Mouse (Mus musculus) right cerebral cortex, postnatal 4 days (tissue): ENCODE results near the gene Trim29.

ENCODE experiments used
- DNase-seq: peaks from one replicate; pipeline ENCODE4 v3.0.0-alpha.2; 2022

Gene Trim29

DNA sequence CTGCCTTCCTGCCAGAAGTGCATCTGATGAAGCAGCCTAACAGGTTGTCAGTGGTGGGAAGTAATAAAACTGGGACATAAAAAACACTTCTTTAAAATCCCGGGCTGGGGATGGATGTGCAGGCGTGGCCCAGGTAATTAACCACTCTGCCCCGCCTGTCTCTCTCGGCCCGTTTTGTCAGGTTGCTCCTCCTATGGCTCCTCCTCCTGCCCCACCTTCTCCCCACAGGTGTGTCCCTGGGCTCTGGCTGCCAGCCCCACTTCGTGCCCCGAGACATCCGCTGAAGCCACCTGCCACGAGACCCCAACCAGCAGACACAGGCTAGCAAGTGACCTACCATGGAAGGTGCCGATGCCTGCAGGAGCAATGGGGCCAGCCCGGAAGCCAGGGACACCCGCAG is at the start of gene Trim29:
Gene Trim29, plus strand, starts transcription at position 311 of the 400 bp plus-strand sequence.
- no peak for DNase-seq

DNA sequence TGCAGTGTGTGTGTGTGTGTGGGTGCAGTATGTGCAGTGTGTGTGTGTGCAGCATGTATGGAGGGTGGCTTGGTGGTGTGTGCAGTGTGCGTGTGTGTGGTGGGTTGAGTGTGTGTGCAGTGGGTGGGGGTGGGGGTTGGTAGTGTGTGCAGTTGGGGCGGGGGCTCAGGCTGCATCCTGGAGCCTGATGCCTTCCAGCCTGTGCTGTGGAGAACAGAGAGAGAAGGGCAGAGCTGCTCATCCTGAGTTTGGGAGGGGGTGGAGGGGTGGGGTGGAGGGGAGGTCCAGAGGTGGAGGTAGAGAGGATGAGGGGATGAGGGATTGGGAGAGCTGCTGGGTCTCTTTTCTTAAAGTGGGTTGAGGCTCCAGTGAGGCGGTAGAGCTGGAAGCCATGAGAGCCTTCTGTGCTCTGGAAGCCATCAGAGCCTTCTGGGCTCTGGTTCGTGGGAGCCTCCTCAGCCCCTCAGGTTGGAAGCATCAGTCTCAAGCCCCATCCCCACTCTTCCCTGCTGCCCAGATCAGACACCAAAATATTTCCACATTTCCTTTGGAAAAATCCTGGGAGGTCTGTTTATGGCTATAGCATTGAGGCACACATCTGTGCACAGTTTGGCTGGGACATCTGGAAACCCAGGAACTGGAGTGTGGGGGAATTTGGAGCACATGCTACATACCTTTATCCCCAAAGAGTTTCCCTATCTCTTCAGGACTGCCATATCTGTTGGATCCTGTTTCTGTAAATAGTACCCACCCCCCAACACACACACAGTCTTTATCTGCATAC is 49.3 kb upstream of the Trim29 start:
- no peak for DNase-seq

- DNase-seq, result no peak
These were observed 48.7 kb upstream of the Trim29 start for GRCm38 (mm10) chr9:43261941-43262340.

GRCm38 (mm10) chr9:43262390-43262789 is 48.3 kb upstream of the Trim29 start:
- no peak for DNase-seq

DNA sequence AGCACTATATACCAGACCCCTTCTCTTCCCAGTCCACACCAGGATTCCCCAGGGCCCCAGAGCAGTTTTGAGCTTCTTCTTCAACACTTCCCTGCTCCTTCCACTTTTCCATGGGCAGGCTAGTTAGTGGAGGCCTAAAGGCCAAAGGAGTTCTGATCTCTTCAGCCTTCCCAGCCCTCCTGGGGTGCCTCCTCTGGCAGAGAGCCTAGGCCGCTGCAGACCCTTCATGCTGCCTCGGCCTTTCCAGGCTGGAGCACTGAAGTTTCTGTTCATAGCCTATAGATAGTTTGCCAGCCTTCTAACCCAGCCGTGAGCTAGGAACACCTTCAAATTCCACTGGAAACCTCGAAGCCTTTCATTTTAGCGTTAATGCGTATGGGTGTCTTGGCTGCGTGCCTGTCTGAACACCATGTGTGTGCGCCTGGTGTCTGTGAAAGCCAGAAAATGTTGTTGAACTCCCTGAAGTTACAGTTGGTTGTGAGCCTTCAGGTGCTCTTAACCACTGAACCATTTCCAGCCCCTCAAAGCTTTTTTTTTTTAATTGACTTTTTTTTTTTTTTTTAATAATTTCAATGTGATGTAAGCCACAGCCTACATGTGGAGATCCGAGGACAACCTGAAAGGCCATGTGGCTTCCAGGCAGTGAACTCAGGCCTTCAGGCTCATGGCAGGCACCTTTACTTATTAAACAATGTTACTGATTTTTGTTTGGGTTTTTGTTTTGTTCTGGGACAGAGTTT is 47.7 kb upstream of the Trim29 start:
- no peak for DNase-seq

GRCm38 (mm10) chr9:43263946-43264451 is 46.6 kb upstream of the Trim29 start:
- DNase-seq, result no peak

DNA sequence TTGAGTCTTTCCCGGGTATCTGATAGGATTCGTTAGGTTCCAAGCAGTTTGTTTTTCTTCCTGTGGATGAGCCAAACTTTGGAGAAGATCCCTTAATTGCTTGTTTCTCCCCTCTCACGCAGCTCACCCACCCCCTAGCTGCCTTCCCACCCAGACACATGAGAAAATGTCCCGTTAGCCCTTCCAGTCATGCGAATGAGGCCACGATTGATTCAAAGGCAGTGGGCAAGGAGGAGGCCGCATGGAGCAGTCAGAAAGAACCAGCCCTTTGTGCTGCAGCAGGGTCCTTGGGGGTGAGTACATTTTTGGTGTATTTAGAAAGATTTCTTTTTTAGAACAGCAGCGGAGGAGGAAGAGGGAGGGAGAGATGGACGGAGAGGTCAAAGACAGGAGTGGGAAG is 45.5 kb upstream of the Trim29 start:
- DNase-seq, result no peak

- no peak for DNase-seq
These were observed 43.3 kb upstream of the Trim29 start for GRCm38 (mm10) chr9:43267357-43267756.

GRCm38 (mm10) chr9:43269166-43269565 is 41.5 kb upstream of the Trim29 start:
- peak; percentile 30 for DNase-seq

- DNase-seq, result no peak
These were observed 39.9 kb upstream of the Trim29 start for GRCm38 (mm10) chr9:43270723-43271252.

DNA sequence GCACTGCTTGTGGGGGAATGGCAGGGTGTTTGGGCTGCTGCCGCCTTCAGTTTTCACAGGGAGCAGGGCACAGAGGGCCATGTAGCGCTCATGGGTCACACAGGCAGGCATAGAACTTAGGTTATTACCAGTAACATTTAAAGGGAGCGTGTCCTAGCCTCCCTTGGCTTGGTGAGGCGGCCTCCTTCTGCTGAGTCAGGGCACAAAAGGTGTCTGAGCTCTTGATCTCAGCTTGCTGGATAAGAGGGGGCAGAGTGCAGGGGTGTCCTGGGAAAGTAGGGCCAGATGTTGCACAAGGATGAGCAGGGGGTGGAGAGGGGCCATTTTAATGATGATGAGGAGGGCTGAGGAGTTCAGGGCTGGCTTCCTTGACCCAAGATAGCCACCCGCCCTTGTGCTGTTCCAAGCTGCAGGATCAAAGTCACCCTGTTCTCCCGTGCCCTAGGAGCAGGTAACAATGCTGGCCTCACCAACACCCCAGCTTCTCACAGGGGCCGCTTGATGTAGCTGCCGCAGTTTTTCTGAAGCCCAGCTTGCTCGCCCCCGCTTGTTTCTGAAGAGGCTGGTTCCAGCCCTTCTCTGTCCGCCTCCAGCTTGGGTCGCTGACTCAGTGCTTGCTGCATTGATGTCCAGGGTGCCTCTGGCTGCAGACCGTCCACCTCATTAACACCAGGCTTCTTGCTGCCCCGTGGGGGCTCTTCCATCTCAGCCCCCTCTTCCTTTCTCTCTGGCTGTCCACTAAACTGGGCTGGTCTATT is 38.7 kb upstream of the Trim29 start:
- no peak for DNase-seq

DNA sequence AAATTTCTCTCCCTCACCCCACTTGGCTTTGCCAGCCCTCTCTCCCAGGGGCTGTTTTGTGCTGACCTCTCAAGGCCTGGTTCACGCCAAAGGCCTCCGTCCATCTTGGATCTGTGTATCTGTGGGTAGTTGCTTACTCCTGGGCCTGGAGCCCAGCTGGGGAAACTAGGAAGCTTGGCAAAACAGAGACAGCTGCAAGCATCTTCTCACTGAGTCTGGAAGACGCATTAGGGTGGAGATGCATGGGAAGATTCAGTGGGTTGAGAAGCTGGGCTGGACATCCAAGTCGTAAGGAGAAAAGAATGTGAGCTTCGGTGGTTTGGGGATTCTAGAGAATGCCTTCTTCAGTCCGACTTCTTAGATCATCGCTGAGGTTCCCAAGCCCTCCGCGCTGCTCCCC is 36.9 kb upstream of the Trim29 start:
- no peak for DNase-seq

- DNase-seq, result peak; percentile 80
These were observed 26.4 kb upstream of the Trim29 start for GRCm38 (mm10) chr9:43284284-43284683.

GRCm38 (mm10) chr9:43285281-43285680 is 25.4 kb upstream of the Trim29 start:
- DNase-seq, result no peak

DNA sequence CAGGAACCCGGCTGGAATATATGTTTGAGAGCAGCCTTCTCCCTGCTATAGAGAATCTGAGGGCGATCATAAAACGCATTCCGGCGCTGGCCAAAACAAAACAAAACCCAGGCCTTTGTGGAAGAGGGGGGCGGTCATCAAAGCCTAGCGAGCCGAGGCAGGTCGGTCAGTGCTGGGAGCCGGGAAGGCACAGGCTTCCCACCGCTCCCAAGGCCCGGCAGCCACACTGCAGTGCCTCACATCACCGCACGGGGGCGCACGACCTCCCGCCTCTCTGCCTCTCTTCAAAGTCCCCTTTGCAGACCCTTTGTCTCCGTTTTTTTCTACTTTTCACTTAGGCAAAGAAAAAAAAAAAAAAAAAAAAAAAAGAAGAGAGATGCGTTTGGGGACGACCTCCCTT is 23.8 kb upstream of the Trim29 start:
- peak; percentile 77 for DNase-seq

GRCm38 (mm10) chr9:43293058-43293457 is 17.6 kb upstream of the Trim29 start:
- DNase-seq, result no peak

DNA sequence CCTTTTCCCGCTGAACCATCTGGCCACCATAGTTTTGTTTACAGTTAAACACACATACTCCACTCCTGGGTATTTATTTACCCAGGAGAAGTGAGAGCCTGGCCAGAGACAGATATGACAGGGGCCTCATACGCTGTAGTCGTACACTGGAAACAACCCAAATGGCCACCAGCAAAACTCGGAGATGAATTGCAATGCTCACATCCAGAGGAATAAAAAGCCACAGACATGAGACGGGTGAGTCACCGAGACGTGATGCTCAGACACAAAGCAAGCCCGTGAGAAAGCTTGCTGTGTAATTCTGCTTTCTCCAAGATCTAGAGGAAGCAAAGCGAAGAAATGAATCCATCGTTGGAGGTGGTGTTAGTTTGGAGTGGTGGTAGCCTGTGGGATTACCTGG is 10.3 kb upstream of the Trim29 start:
- no peak for DNase-seq

DNA sequence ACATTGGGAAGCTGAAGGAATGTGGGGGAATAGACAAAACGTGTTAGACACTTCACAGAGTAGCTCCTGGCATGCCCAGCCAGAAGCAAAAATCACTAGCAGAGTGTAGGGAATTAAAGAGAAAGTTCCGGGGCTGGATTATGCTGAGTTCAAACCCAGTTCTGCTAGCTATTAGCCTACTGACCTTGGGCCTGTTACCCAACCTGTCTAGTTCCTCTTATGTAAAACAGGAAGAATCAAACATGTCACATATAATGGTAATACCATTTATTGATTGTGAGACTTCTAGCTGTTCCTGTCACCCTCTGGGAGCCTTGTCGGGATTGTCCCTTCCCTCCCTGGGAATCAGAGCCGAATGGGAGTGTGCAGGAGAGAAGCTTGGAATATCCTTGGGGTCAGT is 7.7 kb upstream of the Trim29 start:
- DNase-seq, result no peak

GRCm38 (mm10) chr9:43305882-43306281 is 4.8 kb upstream of the Trim29 start:
- DNase-seq, result no peak

- DNase-seq, result no peak
These were observed 1.4 kb upstream of the Trim29 start for GRCm38 (mm10) chr9:43309087-43309872.

- no peak for DNase-seq
These were observed 1.5 kb downstream of the Trim29 start for GRCm38 (mm10) chr9:43312190-43312589.

- DNase-seq, result no peak
These were observed 3.2 kb downstream of the Trim29 start for GRCm38 (mm10) chr9:43313805-43314204.
